Mouse (Mus musculus) adrenal gland, postnatal 4 days (tissue): ENCODE results near the gene Ebf4. TPM values are rescaled to one million over a fixed set of nuclear protein-coding genes. Genes with fewer than 3 reads are reported as not detected.
A peak's percentile ranks its signal among the peaks of the same experiment; 100 is the strongest.
"Not testable (repeated sequence)": the region's sequence is repeated elsewhere in the genome, so short reads cannot be mapped to it uniquely, and the experiment has no call there.

Source experiments
- DNase-seq, 2 experiments: peaks; one replicate each; pipeline ENCODE4 v3.0.0; 2021 to 2022; ENCODE audit warnings: low spot score in 2 of 2, mixed read lengths in 2 of 2
- total RNA-seq, 2 experiments: library from RNA; stranded (reverse); gene quantifications; 2 replicates each; pipeline ENCODE4 v1.2.3; 2021

Gene Ebf4
- total RNA-seq, 2 experiments from 2014 or later, result 10.7 to 12.8 TPM

- no peak for DNase-seq
Measured at GRCm38 (mm10) chr2:130294218-130294935, 592 bp upstream of the Ebf4 start.

- DNase-seq, result no peak
Measured at GRCm38 (mm10) chr2:130295331-130296133, 563 bp downstream of the Ebf4 start.

- no peak for DNase-seq
Measured at GRCm38 (mm10) chr2:130296134-130296745, 1.3 kb downstream of the Ebf4 start.

GRCm38 (mm10) chr2:130297580-130297979 lies 2.6 kb downstream of the Ebf4 start:
- no peak for DNase-seq

GRCm38 (mm10) chr2:130303014-130303413 lies 8.0 kb downstream of the Ebf4 start:
- DNase-seq, result no peak

- no peak for DNase-seq
Measured at GRCm38 (mm10) chr2:130327057-130327456, 32.1 kb downstream of the Ebf4 start.

- DNase-seq, result no peak
Measured at GRCm38 (mm10) chr2:130329502-130329901, 34.5 kb downstream of the Ebf4 start.

- DNase-seq, result no peak
Measured at GRCm38 (mm10) chr2:130335112-130335511, 40.1 kb downstream of the Ebf4 start.

- no peak for DNase-seq
Measured at GRCm38 (mm10) chr2:130340464-130341219, 45.7 kb downstream of the Ebf4 start.

GRCm38 (mm10) chr2:130341220-130341580 lies 46.2 kb downstream of the Ebf4 start:
- DNase-seq, result no peak

GRCm38 (mm10) chr2:130350376-130350775 lies 55.4 kb downstream of the Ebf4 start:
- DNase-seq, result no peak

GRCm38 (mm10) chr2:130351758-130352339 lies 56.9 kb downstream of the Ebf4 start:
- DNase-seq, result no peak

- no peak for DNase-seq
Measured at GRCm38 (mm10) chr2:130353411-130353810, 58.4 kb downstream of the Ebf4 start.

GRCm38 (mm10) chr2:130353889-130354288 lies 58.9 kb downstream of the Ebf4 start:
- DNase-seq, result no peak

GRCm38 (mm10) chr2:130357551-130357950 lies 62.6 kb downstream of the Ebf4 start:
- no peak for DNase-seq

- no peak for DNase-seq
Measured at GRCm38 (mm10) chr2:130358852-130359251, 63.9 kb downstream of the Ebf4 start.

- peak; percentile 26 to 37 for DNase-seq
Measured at GRCm38 (mm10) chr2:130362511-130363026, 67.6 kb downstream of the Ebf4 start.

- DNase-seq, result no peak
Measured at GRCm38 (mm10) chr2:130365211-130366094, 70.5 kb downstream of the Ebf4 start.

GRCm38 (mm10) chr2:130367386-130367785 lies 72.4 kb downstream of the Ebf4 start:
- no peak for DNase-seq

GRCm38 (mm10) chr2:130373026-130373425 lies 78.1 kb downstream of the Ebf4 start:
- not testable (repeated sequence) for DNase-seq
